Mouse (Mus musculus) spleen, adult 12 weeks (tissue): ENCODE data around the gene Tent5c.
A peak's percentile ranks its signal among the peaks of the same experiment; 100 is the strongest.

Experiments used
- DNase-seq: peaks from one replicate; pipeline ENCODE4 v3.0.0; 2022; ENCODE audit warnings: low spot score

Gene Tent5c

DNA sequence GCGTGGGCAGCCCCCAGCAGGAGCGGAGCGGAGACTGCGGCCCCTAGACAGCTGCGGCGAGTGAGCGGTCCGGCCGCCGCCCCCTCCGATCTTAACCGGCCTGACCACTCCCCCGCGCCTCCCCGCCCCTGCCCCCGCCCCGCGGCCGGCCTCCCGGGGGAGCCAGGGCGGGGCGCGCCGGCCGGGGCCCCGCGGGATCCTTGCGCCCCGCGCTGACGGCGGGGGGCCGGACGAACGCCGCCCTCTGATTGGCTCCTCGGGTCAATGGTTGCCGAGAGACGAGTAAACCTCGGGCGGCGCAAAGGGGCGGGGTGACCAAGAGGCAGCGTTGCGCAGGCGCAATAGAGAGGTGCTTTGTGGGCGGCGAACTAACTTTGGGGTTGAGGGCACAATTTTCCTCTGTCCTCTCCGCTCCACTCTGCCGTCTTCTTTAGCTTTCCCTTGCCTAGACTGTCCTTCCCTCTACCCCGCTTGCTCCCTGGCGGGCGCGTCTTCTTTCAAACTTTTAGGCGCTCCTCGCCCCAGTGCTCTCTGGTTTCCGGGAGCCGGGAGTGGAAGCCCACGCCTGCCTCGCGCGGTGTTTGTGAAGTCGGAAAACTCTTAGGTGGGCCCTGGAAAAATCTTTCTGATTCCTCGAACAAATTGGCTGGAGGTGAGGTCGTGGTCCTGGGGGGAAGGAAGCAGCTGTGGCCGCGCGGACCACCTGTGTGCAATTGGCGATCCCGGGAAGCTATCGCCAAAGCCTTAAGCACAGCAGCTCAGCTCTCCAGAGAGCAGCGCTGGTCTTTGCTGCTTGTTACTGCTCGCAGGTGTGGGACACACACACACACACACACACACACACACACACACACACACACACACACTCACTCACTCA, at the start of gene Tent5c:
Gene Tent5c, minus strand, starts transcription at position 192 of the 877 bp plus-strand sequence.
- peak; percentile 94 for DNase-seq

DNA sequence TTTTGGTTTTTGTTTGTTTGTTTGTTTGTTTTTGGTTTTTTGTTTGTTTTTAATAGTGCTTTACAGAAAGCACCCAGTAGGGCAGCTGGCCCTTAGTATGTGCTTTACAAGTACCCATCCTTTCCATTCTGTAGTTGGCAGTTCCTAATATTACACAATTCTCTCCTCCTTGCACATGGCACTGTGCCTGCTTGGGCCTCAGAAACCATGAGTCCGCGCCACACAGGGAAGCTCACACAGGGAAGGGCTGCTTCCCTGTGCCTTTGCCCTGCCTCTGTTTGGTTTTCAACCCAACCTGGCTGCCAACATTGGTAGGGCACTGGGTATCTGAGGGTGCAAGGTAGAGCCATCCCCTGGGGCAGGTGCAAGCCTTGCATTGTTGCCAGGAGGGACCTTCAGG, 47.6 kb upstream of the Tent5c start:
- no peak for DNase-seq

DNA sequence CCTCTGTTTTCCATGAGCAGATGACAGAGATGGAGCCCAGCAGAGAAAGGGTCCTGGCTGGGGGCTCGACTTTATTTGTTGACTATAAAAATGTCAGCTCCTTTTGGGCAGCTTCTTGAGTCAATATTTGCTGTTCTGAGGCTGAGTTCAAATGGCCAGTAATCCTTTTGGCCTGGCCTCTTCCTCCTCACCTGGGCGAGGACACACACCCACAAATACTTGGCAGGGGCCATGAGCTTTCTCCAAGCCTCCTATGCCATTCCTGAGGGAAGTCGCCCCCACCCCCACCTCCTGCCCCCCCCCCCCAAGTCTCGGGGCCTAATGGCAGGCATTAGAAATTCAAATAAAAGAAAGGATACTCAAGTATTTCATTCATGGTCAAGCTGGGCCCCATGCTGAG, 46.8 kb upstream of the Tent5c start:
- DNase-seq, result no peak

DNA sequence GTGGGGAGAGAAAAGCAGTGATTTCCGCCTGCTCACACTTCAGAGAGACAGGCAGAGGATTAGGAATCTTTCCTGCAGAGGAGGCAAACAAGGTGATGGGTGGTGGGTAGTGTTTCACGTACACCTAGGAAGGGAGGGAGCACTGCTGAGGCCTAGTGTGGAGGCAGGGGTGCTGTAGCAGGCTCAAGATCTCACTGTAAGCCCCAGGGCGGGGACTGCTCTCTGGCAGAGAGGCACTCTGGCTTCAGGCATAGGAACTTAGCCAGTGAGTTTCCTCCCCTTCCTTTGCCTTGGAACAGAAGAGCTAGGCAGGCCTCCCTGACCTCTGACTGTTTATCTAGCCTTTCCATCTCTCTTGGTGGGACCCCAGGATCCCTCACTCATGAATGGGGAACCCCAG, 46.2 kb upstream of the Tent5c start:
- no peak for DNase-seq

DNA sequence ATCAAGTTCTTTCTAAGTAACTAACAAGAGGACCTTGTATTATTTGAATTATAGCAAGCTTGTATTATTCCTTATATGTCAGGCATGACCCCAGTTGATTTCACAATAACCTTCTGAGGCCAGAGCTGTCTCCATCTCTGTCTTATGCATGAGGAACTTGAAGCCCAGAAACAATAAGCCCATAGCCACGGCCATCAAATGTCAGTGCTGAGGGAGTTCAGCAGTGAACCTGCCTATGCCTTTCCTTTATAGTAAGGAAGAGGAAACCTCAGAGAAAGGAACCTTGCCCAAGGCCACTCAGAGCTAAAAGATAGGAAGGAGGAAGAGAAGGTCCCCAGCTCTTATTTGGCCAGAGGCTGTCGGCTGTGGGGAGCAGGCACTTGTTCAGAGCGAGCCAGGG, 45.3 kb upstream of the Tent5c start:
- no peak for DNase-seq

DNA sequence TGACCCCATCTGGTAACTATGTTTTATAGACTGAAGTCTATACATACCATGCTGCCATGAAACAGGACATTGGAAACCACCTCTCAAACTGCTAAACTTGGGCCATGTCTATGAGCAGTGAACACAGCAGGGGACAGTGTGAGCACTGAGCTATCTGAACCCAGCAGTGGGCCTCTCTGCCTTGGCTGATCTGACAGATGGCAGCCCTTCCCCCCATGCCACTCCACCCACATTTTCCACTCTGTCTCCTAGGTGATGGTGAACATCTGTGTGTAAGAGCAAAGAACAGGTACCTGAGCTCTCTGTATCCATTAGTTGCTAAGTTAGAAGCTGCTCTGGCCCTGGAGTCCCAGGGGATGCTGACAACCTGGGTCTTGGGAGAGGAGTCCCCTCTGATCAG, 44.3 kb upstream of the Tent5c start:
- no peak for DNase-seq

DNA sequence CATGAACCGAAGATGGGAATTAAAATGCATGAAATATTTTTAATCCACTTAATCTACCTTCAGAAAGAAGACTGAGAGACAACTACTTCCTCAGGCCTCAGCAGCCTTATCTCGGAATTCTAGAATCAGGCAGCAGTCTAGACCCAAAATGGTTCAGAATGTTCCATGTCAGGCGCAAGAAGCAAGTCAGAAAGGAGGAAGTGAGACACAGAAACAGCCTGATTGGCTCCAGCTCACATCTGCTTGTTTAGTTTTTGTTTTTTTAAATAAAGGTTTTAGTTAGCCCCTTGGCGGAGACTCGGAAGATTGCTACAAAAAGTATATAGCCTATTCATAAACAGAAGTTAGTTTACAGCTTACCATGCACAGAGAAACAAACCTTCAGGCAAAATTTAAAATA, 41.8 kb upstream of the Tent5c start:
- no peak for DNase-seq

DNA sequence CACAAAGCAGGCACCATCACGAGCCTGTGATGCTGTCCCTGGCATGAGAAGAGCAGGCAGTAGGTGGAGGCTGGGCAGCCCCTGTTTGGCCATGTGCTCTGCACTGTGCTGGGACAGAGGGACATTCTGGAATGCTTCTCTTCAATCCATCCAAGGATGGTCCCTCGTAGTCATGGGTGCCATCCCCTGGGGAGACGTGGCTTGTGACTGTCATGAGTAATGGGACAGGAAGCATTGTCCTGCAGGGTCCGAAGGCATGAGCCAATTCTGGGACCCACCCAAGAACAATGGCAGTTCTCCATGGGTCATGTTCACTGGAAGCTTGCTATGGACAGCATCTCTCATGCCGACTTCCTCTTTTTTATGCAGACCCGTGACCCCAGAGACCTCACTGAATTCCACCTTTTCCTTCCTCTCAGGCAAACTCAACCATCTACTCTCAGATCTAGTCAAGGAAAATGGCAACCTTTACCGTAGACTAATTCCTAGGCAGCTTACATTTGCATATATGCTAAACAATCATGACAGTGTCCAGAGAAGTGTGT, 41.2 kb upstream of the Tent5c start:
- no peak for DNase-seq

DNA sequence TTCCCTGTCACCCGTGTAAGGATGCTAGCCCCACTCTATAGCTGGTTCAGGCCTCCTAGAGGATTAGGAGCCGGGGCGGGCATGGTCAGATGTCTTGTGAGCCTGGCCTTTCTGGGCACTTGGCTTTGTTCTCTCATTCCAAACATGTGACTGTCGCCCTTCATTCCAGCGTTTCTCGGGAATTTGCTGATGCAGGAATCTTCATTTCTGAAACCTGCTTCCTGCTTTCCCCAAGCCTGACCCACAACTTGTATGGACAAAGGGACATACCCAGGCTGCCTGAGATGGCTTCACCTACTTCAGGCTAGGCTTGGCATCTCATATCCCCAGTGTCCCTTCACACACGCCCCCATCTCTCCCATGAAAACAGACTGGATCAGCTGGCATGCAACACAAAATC, 33.5 kb upstream of the Tent5c start:
- DNase-seq, result no peak

DNA sequence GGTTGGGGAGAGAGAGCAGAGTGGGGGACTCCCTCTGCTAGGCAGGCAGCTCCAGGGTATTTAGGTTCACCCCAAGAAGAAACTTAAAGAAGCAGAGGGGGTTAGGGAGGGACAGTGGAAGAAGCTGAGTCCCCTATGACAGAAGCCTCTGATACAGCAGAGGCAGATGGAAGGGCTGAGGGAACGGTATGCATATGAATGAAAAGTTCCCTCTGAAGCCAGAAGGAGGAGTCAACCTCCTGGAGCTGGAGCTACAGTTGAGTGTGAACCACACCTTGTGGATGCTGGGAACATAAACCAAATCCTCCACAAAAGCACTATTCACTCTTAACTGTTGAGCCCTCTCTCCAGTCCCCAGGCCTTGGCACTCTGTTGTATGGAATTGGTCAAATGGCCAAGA, 32.5 kb upstream of the Tent5c start:
- DNase-seq, result no peak

DNA sequence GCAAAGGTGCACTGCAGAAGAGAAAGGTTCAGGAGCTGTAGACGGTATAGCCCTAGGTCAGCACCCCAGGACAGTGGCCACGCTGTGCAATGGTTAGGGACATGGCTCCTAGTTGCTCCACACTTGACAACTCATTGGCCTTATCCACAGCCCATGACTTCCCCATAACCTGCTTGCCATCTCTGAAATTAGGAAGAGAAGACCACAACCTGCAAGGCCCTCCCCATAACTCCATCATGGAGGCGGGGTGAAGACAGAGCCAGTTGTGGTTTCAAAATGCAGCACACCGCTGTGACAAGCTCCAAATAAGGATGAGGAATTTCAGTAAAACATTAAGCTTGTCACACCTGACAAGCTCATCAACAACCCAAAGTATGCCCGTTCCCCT, 26.6 kb upstream of the Tent5c start:
- DNase-seq, result no peak

DNA sequence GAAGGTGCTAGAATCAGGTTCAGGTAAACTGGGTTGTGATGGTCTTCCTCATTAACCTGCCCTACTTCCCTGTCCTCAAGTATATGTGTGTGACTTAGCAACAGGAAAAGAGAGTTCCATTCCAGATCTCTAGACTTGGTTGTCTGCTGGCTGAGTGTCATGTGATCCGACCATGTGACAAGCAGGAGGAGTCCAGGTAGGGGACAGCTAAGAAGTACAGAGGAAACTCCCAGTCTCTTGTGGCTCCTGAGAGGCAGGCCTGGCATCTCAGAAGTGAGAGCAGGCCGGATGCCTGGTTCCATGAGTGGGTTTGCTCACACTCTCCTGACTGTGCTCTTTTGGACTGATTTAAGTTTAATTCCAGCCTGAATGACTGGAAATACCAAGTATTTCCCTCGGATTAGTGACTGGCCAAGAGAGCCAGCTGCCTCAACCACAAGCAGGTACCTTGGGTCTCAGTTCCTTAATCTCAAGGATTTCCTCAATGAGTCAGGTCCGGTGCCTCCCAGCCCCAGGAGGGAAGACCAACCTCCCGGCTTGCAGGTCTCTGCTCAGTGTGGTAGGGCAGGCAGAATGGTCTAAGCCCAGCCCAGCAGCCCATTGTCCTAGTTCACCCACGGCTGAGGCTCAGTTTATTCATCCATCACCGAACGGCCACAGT, 26.1 kb upstream of the Tent5c start:
- DNase-seq, result no peak

DNA sequence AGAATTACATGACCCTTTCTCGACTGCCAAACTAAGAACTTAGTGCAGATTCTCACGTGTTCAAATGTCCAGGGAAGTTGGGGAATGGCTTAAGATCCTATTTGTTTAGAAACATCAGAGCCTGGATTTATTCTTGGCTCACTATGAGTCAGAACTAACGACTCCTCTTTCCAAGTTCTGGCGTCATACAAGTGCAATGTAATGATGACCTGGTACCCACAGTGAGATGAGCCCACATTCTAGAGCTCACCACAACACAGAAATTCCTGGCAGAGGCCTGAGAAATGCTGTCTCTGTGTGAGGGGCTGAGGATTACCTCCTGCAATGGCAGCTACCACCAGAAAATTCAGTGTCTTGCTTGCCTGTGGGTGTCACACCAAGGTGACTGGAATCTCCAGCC, 18.1 kb upstream of the Tent5c start:
- DNase-seq, result no peak

DNA sequence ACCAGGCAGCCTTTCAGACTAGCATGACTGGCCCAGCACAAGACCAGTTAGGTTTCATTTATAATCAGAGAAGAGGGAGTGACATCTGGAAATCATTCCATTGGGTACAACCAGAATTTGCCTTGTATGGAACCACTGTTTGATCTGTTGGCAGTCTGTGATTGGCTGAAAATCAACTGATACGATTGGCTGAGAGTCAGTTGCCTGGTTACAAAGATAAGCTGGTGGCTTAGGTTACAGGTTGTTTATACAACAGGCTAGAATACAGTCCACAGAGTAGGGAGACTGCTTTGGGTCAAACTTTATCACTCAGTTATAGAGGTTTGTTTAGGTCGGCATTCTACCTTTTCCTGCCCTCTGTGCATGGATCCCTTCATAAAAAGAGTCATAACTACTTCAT, 17.6 kb upstream of the Tent5c start:
- no peak for DNase-seq

DNA sequence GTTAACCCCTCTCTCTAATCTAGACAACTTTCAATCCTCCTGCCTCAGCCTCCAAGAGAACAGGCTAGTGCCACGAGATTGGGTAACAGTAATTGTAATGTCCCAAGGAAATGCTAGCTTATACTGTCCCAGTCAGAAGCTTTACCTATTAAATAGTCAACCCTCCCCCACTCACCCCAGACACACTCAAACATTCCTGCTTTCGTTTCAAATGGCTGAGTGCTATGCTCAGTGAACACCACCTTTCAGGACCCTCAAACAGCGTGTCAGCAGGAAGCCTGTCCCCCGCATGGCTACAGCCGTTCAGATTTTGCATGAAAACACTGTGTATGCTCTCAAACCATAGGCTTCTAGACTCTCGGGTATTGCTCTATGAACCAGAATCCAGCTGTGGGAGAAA, 14.8 kb upstream of the Tent5c start:
- no peak for DNase-seq

DNA sequence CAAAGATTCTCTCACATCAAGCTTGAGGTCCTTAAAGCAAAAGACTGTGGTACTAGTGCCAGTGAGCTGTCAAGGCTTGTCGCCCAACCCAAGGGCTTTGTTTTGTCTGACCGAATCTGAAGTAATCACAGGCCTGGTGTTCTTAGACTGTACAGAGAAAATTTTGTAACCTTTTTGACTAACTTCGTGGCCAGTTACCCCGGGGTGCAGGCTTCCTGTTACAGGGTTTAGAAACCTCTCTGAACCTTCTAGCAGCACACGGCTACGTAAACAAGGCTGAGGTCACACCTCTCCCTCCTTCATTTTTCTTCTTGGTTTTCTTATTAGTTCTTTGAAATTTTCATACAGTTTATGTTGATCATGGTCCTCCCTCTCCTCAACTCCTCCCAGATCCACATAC, 13.4 kb upstream of the Tent5c start:
- no peak for DNase-seq

DNA sequence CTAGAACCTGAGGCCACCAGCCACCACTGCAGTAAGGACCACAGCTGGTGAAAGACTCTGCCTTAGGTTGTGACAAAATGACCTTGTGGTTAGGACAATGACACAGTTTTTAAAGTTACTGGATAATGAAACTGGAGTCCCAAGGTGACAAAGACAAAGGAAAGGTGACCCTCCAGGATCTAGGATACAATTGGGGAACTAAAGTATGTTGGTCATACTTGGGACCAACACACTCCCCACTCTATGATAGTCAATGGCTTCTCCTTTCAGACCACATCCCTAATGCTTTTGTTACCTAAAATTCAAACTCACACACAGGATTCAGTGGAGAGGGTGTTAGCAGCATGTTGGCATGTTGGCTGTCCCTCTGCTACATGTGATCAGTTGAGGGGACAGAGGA, 12.8 kb upstream of the Tent5c start:
- no peak for DNase-seq

DNA sequence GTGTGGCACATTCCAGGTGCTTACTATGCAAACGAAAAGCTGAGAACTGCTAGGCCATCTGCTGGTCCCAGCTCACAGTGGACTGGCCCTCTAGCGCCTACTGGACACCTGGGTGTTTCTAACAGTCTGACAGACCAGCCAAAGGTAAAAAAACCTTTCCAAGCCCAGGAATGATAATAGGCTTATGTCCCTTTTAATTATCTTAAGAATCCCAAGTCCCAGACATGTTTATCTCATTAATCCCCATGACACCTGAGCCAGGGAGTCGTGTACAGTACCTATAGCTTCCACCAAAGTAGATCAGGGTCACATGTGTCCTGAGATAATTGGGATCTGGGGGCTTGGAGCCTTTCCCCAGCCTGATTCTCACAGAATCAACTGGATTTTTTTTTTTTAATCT, 7.0 kb upstream of the Tent5c start:
- DNase-seq, result no peak

DNA sequence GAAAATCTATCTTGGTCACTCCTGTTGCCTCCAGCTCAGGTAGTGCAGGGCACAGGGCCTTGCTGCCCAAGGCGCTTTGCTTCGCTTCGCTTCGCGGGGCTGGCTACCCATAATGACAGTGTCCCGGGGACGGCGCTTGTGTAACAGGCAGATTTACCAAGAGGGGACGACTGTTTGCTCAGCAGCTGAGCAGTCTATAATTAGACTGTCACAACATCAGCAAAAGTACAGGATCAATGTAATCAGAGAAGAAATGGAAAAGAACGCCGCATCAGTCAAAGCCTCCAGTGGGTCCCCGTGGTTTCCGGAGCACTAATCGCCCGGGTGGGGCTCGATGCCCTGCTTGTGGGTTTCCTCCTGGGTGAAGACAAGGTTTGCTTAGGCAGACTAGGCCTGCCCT, 6.3 kb upstream of the Tent5c start:
- DNase-seq, result no peak

DNA sequence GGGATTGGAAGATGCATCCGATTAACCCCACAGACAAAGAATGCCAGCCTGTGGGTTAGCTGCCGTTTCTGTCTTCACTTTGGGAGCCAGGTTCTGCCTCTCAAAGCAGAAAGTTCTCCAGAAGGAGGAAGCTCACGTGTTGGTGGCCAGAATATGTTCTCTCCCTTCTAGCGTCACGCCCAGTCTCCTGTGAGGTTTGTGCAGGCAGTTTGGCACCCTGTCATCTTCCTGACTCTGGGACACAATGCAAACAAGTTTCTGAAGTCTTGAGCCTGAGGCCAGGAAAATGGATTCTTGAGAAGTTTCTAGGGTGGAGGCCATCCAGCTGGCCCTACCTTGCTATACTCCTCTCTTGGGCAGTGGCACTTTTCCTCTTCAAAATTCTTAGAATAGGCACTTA, 5.8 kb upstream of the Tent5c start:
- DNase-seq, result no peak

DNA sequence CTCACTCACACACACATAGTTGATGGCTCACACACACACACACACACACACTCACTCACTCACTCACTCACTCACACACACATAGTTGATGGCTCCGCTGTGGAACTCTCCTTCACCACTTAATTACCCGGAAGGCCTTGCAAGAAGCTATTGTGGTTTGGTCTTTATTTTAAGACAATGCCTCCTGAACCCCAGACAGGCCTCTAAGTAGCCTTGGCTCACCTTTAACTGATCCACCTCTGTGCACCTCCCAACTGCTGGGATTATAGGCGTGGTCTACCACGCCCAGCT, 831 bp upstream of the Tent5c start:
- no peak for DNase-seq

DNA sequence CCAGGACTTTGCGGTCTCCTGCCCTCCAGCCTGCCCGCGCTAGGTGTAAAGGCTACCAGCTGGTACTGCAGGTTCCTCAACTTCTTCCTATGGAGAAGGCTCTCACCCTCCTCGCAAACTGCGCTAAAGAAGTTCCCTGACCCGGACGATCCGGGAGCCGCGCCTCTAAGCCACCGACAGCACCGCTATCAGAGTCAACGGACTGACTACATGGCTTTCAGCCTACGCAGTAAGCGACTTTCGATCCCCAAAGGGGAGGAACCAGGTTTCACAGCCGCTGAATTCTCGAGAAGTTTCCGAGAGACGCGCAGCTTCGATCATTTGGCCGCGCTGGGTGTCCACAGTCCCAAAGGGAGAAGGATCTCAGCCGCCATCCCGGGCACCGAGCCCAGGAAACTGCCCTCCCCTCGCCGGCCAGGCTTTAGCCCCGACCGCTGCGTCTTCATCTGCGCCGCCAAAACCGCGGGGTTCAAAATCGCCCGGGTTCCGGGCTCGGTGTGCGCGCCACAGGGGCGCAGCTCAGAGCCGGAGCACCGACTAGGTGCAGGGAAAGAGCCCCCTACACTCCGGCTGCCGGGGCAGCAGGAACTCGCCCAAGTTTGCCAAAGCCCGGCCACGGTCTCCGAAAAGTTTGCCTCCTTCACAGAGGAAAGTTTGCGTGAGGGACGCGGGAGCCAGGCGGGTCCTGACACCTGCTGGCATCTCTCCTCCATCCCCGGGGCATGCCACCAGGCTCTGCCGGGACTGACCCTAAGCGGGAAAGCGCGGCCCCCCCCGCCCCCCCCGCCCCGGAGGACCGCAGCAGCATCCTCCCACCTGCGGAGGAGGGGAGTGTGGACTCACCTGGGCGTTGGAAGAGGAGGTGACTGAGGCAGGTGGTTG, 632 bp downstream of the Tent5c start:
- peak; percentile 69 for DNase-seq

DNA sequence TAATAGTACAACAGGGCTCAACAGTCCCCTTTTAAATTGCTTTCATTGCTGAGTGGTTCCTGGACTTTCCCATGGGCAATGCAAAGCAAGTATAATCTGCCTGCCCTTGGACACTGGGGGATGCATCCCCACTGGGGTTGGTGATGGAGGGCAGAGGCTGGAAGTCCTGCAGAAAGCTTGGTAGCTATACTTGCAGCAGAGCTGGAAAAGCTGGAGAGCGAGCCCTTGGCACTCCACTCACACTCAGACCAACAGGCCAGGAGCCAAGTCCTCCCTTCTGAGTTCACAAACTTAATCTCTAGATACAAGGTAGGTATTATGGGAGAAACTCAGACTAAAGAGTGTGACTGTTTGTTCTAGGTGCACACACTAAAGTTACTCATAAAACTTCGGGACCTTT, 2.1 kb downstream of the Tent5c start:
- no peak for DNase-seq
